Mouse (Mus musculus) ES-E14 (cell line): Measurements from ENCODE around the gene 4930579F01Rik.

ENCODE experiments used
- CHD2 ChIP-seq: IDR thresholded peaks from 2 replicates; pipeline ENCODE4 v1.6.1; 2014; ENCODE audit warnings: mild to moderate bottlenecking, low read depth, low read length, inconsistent platforms
- HCFC1 ChIP-seq: IDR thresholded peaks from 2 replicates; pipeline ENCODE4 v1.6.1; 2012; ENCODE audit warnings: low read length, inconsistent platforms, borderline replicate concordance; ENCODE audit not compliant: insufficient read depth
- MAFK ChIP-seq: IDR thresholded peaks from 2 replicates; pipeline ENCODE4 v1.6.1; 2014; ENCODE audit warnings: mild to moderate bottlenecking, low read depth, low read length, inconsistent platforms; ENCODE audit not compliant: insufficient read depth
- ZC3H11A ChIP-seq: IDR thresholded peaks from 2 replicates; pipeline ENCODE4 v1.6.1; 2012; ENCODE audit warnings: low read depth, mild to moderate bottlenecking, inconsistent platforms, low read length, borderline replicate concordance
- ZNF384 ChIP-seq: IDR thresholded peaks from 2 replicates; pipeline ENCODE4 v1.6.1; 2012; ENCODE audit warnings: low read depth, low read length, inconsistent platforms

DNA sequence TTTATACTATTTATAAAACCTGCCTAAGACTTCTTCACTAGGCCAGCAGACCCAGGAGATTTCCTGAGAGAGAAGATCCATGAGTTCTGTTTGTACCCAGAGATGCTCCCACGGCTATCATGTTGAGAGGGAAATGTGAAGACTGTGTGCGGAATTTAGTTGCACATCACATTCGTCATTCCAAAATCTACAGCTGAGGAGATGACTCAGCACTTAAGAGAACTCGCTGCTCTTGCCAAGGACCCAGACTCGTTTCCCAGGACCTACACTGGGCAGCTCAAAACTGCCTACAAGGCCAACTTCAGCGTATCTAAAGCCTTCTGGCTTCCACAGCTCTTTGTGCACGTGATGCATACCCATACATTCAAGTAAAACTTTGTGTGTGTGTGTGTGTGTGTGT is 1.4 kb downstream of the 4930579F01Rik start:
- TF ChIP-seq CHD2 (no peak), HCFC1 (no peak), ZNF384 (no peak), MAFK (peak; percentile 54; the same call in 1 of the 2 replicates), ZC3H11A (no peak)
